Comparison of ENCODE assay signal across 8 mouse cellular contexts in the genomic region with DNA sequence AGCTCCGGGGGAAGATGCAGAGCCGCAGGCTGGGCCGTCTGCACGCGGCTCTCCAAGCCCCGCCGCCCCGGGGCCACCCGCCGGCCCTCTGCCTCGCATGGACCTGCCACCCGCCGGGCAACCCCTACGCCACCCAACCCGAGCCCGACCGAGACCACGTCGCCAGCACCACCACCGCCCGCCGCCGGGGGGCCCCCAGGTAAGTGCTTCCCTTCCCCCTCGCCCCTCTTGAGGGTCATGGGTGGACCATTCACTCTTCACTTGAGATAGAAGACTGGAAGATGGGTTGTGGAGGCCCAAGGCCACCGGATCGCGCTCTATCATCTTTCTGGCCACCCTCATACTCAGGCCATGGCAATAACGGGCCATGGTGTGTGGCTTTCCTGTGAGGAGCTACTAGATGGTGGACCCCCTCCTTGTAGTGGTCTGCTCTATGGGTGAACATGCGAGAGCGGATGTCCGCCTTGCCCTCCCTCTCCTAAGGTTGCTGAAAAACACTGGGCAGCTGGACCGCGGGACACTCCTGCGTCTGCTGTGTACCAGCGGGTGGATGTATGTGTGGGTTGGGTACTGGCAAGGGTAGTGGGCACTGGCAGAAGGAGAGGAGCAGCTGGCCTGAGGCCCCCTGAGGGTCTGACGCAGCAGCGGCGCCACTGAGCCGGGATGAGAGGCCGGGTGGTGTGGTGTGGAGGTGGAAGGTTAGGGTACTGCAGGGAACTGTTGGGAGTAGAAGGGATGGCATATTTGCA. TPM values are rescaled to one million over a fixed set of nuclear protein-coding genes. Genes with fewer than 3 reads are reported as not detected.
DNase-seq lines count a peak whose midpoint lies in the region; ATAC-seq and TF ChIP-seq lines count a peak whose summit lies in the region.

No protein-coding gene starts in this region.

- H3K4me1 ChIP-seq in heart, embryonic 12.5 days (replicated peaks) = peaks cover 12% of the 10 kb centered on the region
- H3K4me1 ChIP-seq in embryonic facial prominence, embryonic 13.5 days = peaks cover 11% of the 10 kb centered on the region
- peaks cover 5% of the 10 kb centered on the region; the same call in 1 of the 2 replicates for H3K4me1 ChIP-seq in intestine, postnatal 0 days (replicated peaks; ENCODE audit: control insufficient read depth, insufficient read depth, low read length)
- peaks cover 14% of the 10 kb centered on the region for H3K4me1 ChIP-seq in midbrain, embryonic 15.5 days

- TF ChIP-seq CTCF in intestine, postnatal 0 days (IDR thresholded peaks at IDR 0.05; ENCODE audit: low read depth) = 0 out of 2 replicates have a peak, but pooled peaks have one; percentile 19

- DNase-seq in heart, adult 9 months (ENCODE audit: low spot score in 2 of 2) = no peak
- DNase-seq in MN1 (ENCODE audit: low spot score) = peak; percentile 44
- DNase-seq in Muller cell, postnatal 12 days (ENCODE audit: inconsistent ontology term) = no peak
- no peak for DNase-seq in ovary, postnatal 36 days (ENCODE audit: low spot score)

- 0 out of 2 replicates have a peak, but pooled peaks have one; percentile 3 for ATAC-seq in heart, embryonic 12.5 days (ENCODE audit: insufficient number of reproducible peaks, low FRiP score)
- ATAC-seq in embryonic facial prominence, embryonic 13.5 days (ENCODE audit: insufficient number of reproducible peaks, insufficient read depth, low FRiP score, low TSS enrichment, low read depth) = no peak
- ATAC-seq in intestine, postnatal 0 days = peak; percentile 17; the same call in 1 of the 2 replicates
- ATAC-seq in midbrain, embryonic 15.5 days (replicated peaks) = peak; percentile 61

- no peak overlapping the region for H3K27ac ChIP-seq in heart, embryonic 12.5 days (ENCODE audit: poor library complexity, severe bottlenecking)
- no peak overlapping the region for H3K27ac ChIP-seq in embryonic facial prominence, embryonic 13.5 days
- no peak overlapping the region for H3K27ac ChIP-seq in intestine, postnatal 0 days (ENCODE audit: low read depth, low read length)
- peak overlapping the region; percentile 85 for H3K27ac ChIP-seq in midbrain, embryonic 15.5 days

- peak overlapping the region; percentile 86 for H3K4me2 ChIP-seq in heart, embryonic 12.5 days
- peak overlapping the region; percentile 96 for H3K4me2 ChIP-seq in embryonic facial prominence, embryonic 13.5 days
- peak overlapping the region; percentile 95 for H3K4me2 ChIP-seq in intestine, postnatal 0 days (replicated peaks; ENCODE audit: low read depth)
- H3K4me2 ChIP-seq in midbrain, embryonic 15.5 days = peak overlapping the region; percentile 64

- peak overlapping the region; percentile 47 for H3K4me3 ChIP-seq in heart, embryonic 12.5 days
- peak overlapping the region; percentile 50 for H3K4me3 ChIP-seq in embryonic facial prominence, embryonic 13.5 days
- H3K4me3 ChIP-seq in intestine, postnatal 0 days (ENCODE audit: low read depth, low read length) = peak overlapping the region; percentile 45
- H3K4me3 ChIP-seq in midbrain, embryonic 15.5 days = peak overlapping the region; percentile 59

- H3K27me3 ChIP-seq in heart, embryonic 12.5 days (replicated peaks) = peaks cover 39% of the 10 kb centered on the region
- peaks cover 17% of the 10 kb centered on the region for H3K27me3 ChIP-seq in embryonic facial prominence, embryonic 13.5 days
- peaks cover 3% of the 10 kb centered on the region; the same call in 1 of the 2 replicates for H3K27me3 ChIP-seq in intestine, postnatal 0 days (replicated peaks; ENCODE audit: control insufficient read depth, insufficient read depth, low read length)
- H3K27me3 ChIP-seq in midbrain, embryonic 15.5 days (replicated peaks) = no peaks in the 10 kb centered on the region

- peaks cover 8% of the 10 kb centered on the region; the same call in 1 of the 2 replicates for H3K9me3 ChIP-seq in heart, embryonic 12.5 days (replicated peaks)
- no peaks in the 10 kb centered on the region; the same call in 1 of the 2 replicates for H3K9me3 ChIP-seq in embryonic facial prominence, embryonic 13.5 days
- no peaks in the 10 kb centered on the region for H3K9me3 ChIP-seq in intestine, postnatal 0 days (ENCODE audit: control insufficient read depth)
- H3K9me3 ChIP-seq in midbrain, embryonic 15.5 days = no peaks in the 10 kb centered on the region

- H3K9ac ChIP-seq in heart, embryonic 12.5 days = peak overlapping the region; percentile 28; the same call in 1 of the 2 replicates
- H3K9ac ChIP-seq in embryonic facial prominence, embryonic 13.5 days = peak overlapping the region; percentile 67
- peak overlapping the region; percentile 11; the same call in 1 of the 2 replicates for H3K9ac ChIP-seq in intestine, postnatal 0 days (ENCODE audit: low read depth, low read length)
- H3K9ac ChIP-seq in midbrain, embryonic 15.5 days = peak overlapping the region; percentile 64

- 7% methylated on average over 39 of the region's 40 CpGs for WGBS in heart, embryonic 12.5 days
- WGBS in embryonic facial prominence, embryonic 13.5 days = 8% methylated on average over 40 of the region's 40 CpGs
- 17% methylated on average over 38 of the region's 40 CpGs for WGBS in intestine, postnatal 0 days
- 6% methylated on average over 40 of the region's 40 CpGs for WGBS in midbrain, embryonic 15.5 days

- peaks cover 25% of the 10 kb centered on the region for H3K36me3 ChIP-seq in heart, embryonic 12.5 days
- H3K36me3 ChIP-seq in embryonic facial prominence, embryonic 13.5 days = peaks cover 29% of the 10 kb centered on the region
- H3K36me3 ChIP-seq in intestine, postnatal 0 days (ENCODE audit: control insufficient read depth, insufficient read depth) = peaks cover 25% of the 10 kb centered on the region; the same call in 1 of the 2 replicates
- H3K36me3 ChIP-seq in midbrain, embryonic 15.5 days (replicated peaks) = peaks cover 20% of the 10 kb centered on the region

RNA-seq across cellular contexts. Expression of a gene that starts 6.7 kb away (rescaled TPM):
- polyA plus RNA-seq in heart, embryonic 12.5 days (2016; fragmentation: Nextera tagmentation; extraction: Ambion mirVana) = 37.6 and 38.1 TPM in 2 replicates
- 72.3 and 84.3 TPM in 2 replicates for polyA plus RNA-seq in embryonic facial prominence, embryonic 13.5 days (2015; fragmentation: Nextera tagmentation; extraction: Ambion mirVana)
- polyA plus RNA-seq in intestine, postnatal 0 days (2015; fragmentation: Nextera tagmentation; extraction: Ambion mirVana) = 35.4 and 35.5 TPM in 2 replicates
- polyA plus RNA-seq in midbrain, embryonic 15.5 days (2015; fragmentation: Nextera tagmentation; extraction: Ambion mirVana) = 104 and 106 TPM in 2 replicates

RNA-seq across cellular contexts. Expression of a gene that starts 6.7 kb away (rescaled TPM):
- polyA plus RNA-seq in heart, embryonic 12.5 days (2016; fragmentation: Nextera tagmentation; extraction: Ambion mirVana) = 14.0 and 14.5 TPM in 2 replicates
- polyA plus RNA-seq in embryonic facial prominence, embryonic 13.5 days (2015; fragmentation: Nextera tagmentation; extraction: Ambion mirVana) = 18.9 and 21.5 TPM in 2 replicates
- polyA plus RNA-seq in intestine, postnatal 0 days (2015; fragmentation: Nextera tagmentation; extraction: Ambion mirVana) = 8.8 and 9.7 TPM in 2 replicates
- 51.6 and 51.8 TPM in 2 replicates for polyA plus RNA-seq in midbrain, embryonic 15.5 days (2015; fragmentation: Nextera tagmentation; extraction: Ambion mirVana)

RNA-seq across cellular contexts. Expression of a gene that starts 8.2 kb away (rescaled TPM):
- 0.45 and 0.54 TPM in 2 replicates for polyA plus RNA-seq in heart, embryonic 12.5 days (2016; fragmentation: Nextera tagmentation; extraction: Ambion mirVana)
- polyA plus RNA-seq in embryonic facial prominence, embryonic 13.5 days (2015; fragmentation: Nextera tagmentation; extraction: Ambion mirVana) = 0.61 and 0.84 TPM in 2 replicates
- 0.73 and 0.77 TPM in 2 replicates for polyA plus RNA-seq in intestine, postnatal 0 days (2015; fragmentation: Nextera tagmentation; extraction: Ambion mirVana)
- polyA plus RNA-seq in midbrain, embryonic 15.5 days (2015; fragmentation: Nextera tagmentation; extraction: Ambion mirVana) = 24.9 and 25.6 TPM in 2 replicates

RNA-seq across cellular contexts. Expression of a gene that starts 13.2 kb away (rescaled TPM):
- polyA plus RNA-seq in heart, embryonic 12.5 days (2016; fragmentation: Nextera tagmentation; extraction: Ambion mirVana) = not detected in 2 replicates
- polyA plus RNA-seq in embryonic facial prominence, embryonic 13.5 days (2015; fragmentation: Nextera tagmentation; extraction: Ambion mirVana) = 0.25 and 0.36 TPM in 2 replicates
- polyA plus RNA-seq in intestine, postnatal 0 days (2015; fragmentation: Nextera tagmentation; extraction: Ambion mirVana) = not detected in 2 replicates
- 0.28 and 0.43 TPM in 2 replicates for polyA plus RNA-seq in midbrain, embryonic 15.5 days (2015; fragmentation: Nextera tagmentation; extraction: Ambion mirVana)

RNA-seq across cellular contexts. Expression of a gene that starts 13.8 kb away (rescaled TPM):
- polyA plus RNA-seq in heart, embryonic 12.5 days (2016; fragmentation: Nextera tagmentation; extraction: Ambion mirVana) = 13.5 and 14.5 TPM in 2 replicates
- 28.6 and 34.5 TPM in 2 replicates for polyA plus RNA-seq in embryonic facial prominence, embryonic 13.5 days (2015; fragmentation: Nextera tagmentation; extraction: Ambion mirVana)
- polyA plus RNA-seq in intestine, postnatal 0 days (2015; fragmentation: Nextera tagmentation; extraction: Ambion mirVana) = 3.8 and 3.9 TPM in 2 replicates
- 12.9 and 16.1 TPM in 2 replicates for polyA plus RNA-seq in midbrain, embryonic 15.5 days (2015; fragmentation: Nextera tagmentation; extraction: Ambion mirVana)

Comparison
In these comparisons a context has a peak if more than half of its experiments do, and no peak if none do; other contexts are left out.
1. H3K9ac ChIP-seq: peak in every context shown above with its lines; median percentile 67 in embryonic facial prominence, embryonic 13.5 days; 64 in midbrain, embryonic 15.5 days; 28 in heart, embryonic 12.5 days; 11 in intestine, postnatal 0 days.
2. RNA of a gene that starts 8.2 kb away (polyA plus RNA-seq): 24.9 to 25.6 TPM in midbrain, embryonic 15.5 days; 0.61 to 0.84 TPM in embryonic facial prominence, embryonic 13.5 days, 0.73 to 0.77 TPM in intestine, postnatal 0 days and 0.45 to 0.54 TPM in heart, embryonic 12.5 days; every median in the first group is over 10 times any median in the second.
3. Peak in every context shown above with its lines, with median percentiles within 50 percentile points of each other: H3K4me2 ChIP-seq and H3K4me3 ChIP-seq.